Mouse (Mus musculus) forebrain, embryonic 12.5 days (tissue): ENCODE measurements around the gene Gm4131. TPM values are rescaled to one million over a fixed set of nuclear protein-coding genes. Genes with fewer than 3 reads are reported as not detected.

Source experiments
- ATAC-seq: fragments of 200-750 bp; cut with Nextera tagmentation; 2 replicates; pipeline ENCODE4 v1.8.0; 2017; ENCODE audit warnings: moderate TSS enrichment; ENCODE audit not compliant: low FRiP score
- H3K27ac ChIP-seq: fragments of 300-500 bp; sonication (generic); 2 replicates; pipeline ENCODE4 v1.5.1; 2016; ENCODE audit warnings: mild to moderate bottlenecking
- H3K27me3 ChIP-seq: fragments of 300-500 bp; sonication (generic); 2 replicates; pipeline ENCODE4 v1.6.1; 2016; ENCODE audit warnings: mild to moderate bottlenecking
- H3K36me3 ChIP-seq: fragments of 300-500 bp; sonication (generic); replicated peaks from 2 replicates; pipeline ENCODE4 v1.6.1; 2016; ENCODE audit warnings: mild to moderate bottlenecking
- H3K4me1 ChIP-seq: fragments of 300-500 bp; sonication (generic); 2 replicates; pipeline ENCODE4 v1.6.1; 2016
- H3K4me2 ChIP-seq: fragments of 300-500 bp; sonication (generic); 2 replicates; pipeline ENCODE4 v1.6.1; 2016; ENCODE audit warnings: mild to moderate bottlenecking, moderate library complexity
- H3K4me3 ChIP-seq: fragments of 300-500 bp; sonication (generic); replicated peaks from 2 replicates; pipeline ENCODE4 v1.5.1; 2016; ENCODE audit warnings: mild to moderate bottlenecking
- H3K9ac ChIP-seq: fragments of 300-500 bp; sonication (generic); 2 replicates; pipeline ENCODE4 v1.6.1; 2016; ENCODE audit warnings: mild to moderate bottlenecking
- H3K9me3 ChIP-seq: fragments of 300-500 bp; sonication (generic); 2 replicates; pipeline ENCODE4 v1.6.1; 2016
- WGBS: fragments of 180-500 bp; shearing (Covaris S2); methylation state at CpG from one replicate; pipeline ENCODE4 v1.1.7; 2016; 5-methylcytosine and 5-hydroxymethylcytosine counted together
- polyA plus RNA-seq: library from polyadenylated mRNA; unstranded; fragments of >200 nt; fragmentation: Nextera tagmentation; extraction: Ambion mirVana; gene quantifications from 2 replicates; pipeline ENCODE4 v1.2.1, GENCODE M21; 2016

Gene Gm4131
- polyA plus RNA-seq, 1 experiment from 2014 or later: not detected

DNA sequence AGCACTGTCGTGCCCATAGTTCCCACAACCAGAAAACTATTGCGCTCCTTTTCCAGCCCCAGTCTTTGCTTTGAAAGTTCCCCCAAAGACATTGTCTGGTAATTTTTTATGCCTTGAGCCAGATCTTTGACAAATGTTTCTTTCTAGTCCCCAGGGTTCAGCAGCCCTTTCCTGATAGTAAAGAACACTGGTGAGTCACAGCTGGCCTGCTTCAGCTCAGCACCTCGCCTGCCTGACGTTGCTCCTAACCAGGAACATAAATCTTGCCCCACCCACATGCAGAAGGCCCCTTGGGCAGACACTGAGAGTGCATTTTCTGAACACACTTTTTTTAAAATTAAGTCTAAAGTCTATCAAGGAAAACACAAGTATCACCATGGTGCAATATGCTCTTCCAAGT, 3.6 kb upstream of the Gm4131 start:
- Histone ChIP-seq H3K9ac (no peak overlapping the region), H3K36me3 (peaks cover 7% of the 10 kb centered on the region; the same call in 1 of the 2 replicates)
- WGBS: 74% methylated on average over 4 of the region's 4 CpGs

DNA sequence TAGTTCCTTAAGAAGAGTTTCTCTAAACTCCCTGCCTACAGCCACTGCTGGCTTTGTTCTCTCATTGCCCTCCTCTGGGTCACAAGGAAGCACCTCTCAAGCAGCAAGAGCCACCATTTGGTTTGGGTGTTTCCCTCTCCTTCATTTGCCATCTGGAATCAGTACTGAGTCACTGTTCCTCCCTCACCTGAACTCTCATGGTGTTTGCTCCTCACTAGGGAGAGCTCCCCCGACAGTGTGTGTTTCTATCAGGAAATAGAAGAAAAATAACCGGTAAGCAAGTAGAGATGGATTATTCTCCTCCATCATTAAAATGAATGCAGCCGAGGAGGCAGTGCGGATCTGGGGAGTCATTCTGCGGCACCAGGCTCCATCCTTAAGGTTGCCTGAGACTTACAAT, 2.7 kb upstream of the Gm4131 start:
- Histone ChIP-seq H3K9ac (no peak overlapping the region), H3K4me2 (no peak overlapping the region), H3K4me3 (no peak overlapping the region), H3K36me3 (peaks cover 7% of the 10 kb centered on the region; the same call in 1 of the 2 replicates), H3K9me3 (no peaks in the 10 kb centered on the region), H3K27ac (no peak overlapping the region), H3K27me3 (no peaks in the 10 kb centered on the region), H3K4me1 (peaks cover 11% of the 10 kb centered on the region)
- WGBS: 92% methylated on average over 5 of the region's 5 CpGs
- no peak for ATAC-seq

More for the DNA sequence above, 3.6 kb upstream of the Gm4131 start:
- Histone ChIP-seq H3K4me1 (peaks cover 15% of the 10 kb centered on the region), H3K4me3 (no peak overlapping the region), H3K4me2 (no peak overlapping the region), H3K9me3 (no peaks in the 10 kb centered on the region), H3K27ac (no peak overlapping the region), H3K27me3 (no peaks in the 10 kb centered on the region)
- no peak for ATAC-seq

DNA sequence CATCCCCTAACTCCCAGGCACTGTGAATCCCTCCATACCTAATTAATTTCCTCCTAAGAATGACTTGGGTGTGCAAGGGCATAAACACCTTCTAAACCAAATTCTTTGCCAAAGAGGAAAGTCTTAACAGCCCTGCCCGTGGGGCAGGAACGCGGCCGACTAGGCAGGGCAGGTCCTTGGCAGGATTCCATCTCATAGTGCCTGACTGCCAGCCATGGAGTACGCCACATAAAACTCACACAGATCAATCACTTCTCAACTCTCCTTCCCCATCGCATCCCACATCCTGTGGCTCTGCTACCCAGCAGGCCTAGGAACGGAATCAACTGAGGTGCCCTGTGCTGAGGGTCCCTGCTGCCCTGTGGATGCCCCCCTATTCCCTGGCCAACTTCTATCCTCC, 3.0 kb downstream of the Gm4131 start:
- H3K27ac ChIP-seq: no peak overlapping the region
- 0 out of 2 replicates have a peak, but pooled peaks cover 5% of the 10 kb centered on the region for H3K27me3 ChIP-seq
- H3K4me3 ChIP-seq: no peak overlapping the region
- ATAC-seq: no peak
- H3K4me2 ChIP-seq: no peak overlapping the region
- H3K4me1 ChIP-seq: peaks cover 15% of the 10 kb centered on the region
- no peaks in the 10 kb centered on the region for H3K9me3 ChIP-seq
- no peak overlapping the region for H3K9ac ChIP-seq
- WGBS: 85% methylated on average over 7 of the region's 7 CpGs
- H3K36me3 ChIP-seq: peaks cover 7% of the 10 kb centered on the region; the same call in 1 of the 2 replicates

DNA sequence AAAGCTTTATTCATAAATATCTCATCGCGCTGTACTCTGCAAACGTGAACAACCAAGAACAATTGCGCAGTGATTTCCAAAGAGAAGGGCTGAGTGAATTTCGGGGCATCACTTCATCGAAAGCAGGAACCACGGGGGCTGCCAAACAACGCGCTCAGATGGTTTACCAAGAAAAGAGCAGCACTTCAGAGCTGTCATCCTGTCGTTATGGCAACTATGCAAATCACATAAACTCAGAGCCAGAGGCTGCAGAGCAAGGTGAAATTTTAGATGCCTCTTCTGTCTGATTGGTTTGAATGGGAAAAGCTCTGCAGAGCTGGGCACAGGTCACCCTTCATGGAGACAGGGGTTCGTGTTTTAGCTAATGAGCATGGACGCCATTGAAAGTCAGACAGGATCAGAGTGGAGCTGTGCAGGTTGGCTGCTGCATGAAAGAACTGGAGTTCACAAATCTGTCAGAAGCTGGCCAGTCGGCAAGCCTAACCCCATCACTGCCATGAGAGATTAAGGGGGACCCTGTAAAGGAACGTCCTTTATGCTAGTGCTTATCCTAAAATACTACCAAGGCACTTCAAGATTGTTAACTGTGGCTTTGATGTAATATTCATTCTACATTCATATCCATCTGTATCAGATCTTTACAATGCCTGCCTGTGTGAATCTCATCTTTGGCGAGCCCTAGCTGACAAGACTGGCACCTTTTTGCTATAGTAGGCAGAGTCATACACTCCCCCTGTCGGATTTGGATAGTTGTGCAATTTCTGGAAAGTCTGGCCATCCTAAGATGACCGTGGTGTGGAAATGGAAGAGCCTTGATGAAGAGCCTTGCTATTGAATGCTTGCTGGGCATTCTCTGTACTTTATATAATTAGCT, 4.6 kb downstream of the Gm4131 start:
- no peak overlapping the region for H3K9ac ChIP-seq
- no peak overlapping the region for H3K4me2 ChIP-seq
- H3K4me1 ChIP-seq: peaks cover 16% of the 10 kb centered on the region
- no peaks in the 10 kb centered on the region for H3K9me3 ChIP-seq
- H3K27ac ChIP-seq: no peak overlapping the region
- whole genome bisulfite sequencing: 39% methylated on average over 17 of the region's 17 CpGs
- ATAC-seq: peak; percentile 17; the same call in 1 of the 2 replicates
- H3K4me3 ChIP-seq: no peak overlapping the region
- 0 out of 2 replicates have a peak, but pooled peaks cover 5% of the 10 kb centered on the region for H3K27me3 ChIP-seq
- peaks cover 7% of the 10 kb centered on the region; the same call in 1 of the 2 replicates for H3K36me3 ChIP-seq

DNA sequence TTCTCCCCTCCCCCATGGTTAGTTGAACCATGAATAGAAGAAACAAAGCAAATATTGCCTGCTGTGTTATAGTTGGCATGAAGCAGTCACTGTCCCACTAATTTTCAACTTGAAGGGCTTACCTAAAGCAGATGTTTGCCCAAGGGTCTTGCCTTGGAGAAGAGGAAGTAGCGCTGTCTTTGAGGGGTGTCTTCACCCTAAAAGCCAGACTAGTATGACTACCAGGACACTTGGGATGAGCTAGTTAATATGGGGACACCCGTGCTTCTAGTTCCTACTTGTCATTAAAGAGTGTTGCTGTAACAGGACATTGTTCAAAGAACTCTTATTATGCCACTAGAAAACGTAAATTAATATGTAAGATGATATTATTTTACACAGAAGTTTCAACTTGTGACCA, 9.6 kb downstream of the Gm4131 start:
- Histone ChIP-seq H3K9ac (no peak overlapping the region), H3K36me3 (no peaks in the 10 kb centered on the region), H3K27ac (no peak overlapping the region), H3K9me3 (no peaks in the 10 kb centered on the region), H3K4me2 (peak overlapping the region; percentile 89), H3K4me3 (no peak overlapping the region), H3K27me3 (peaks cover 19% of the 10 kb centered on the region), H3K4me1 (peaks cover 26% of the 10 kb centered on the region)
- ATAC-seq: no peak
- WGBS: 85% methylated on average over 3 of the region's 3 CpGs

DNA sequence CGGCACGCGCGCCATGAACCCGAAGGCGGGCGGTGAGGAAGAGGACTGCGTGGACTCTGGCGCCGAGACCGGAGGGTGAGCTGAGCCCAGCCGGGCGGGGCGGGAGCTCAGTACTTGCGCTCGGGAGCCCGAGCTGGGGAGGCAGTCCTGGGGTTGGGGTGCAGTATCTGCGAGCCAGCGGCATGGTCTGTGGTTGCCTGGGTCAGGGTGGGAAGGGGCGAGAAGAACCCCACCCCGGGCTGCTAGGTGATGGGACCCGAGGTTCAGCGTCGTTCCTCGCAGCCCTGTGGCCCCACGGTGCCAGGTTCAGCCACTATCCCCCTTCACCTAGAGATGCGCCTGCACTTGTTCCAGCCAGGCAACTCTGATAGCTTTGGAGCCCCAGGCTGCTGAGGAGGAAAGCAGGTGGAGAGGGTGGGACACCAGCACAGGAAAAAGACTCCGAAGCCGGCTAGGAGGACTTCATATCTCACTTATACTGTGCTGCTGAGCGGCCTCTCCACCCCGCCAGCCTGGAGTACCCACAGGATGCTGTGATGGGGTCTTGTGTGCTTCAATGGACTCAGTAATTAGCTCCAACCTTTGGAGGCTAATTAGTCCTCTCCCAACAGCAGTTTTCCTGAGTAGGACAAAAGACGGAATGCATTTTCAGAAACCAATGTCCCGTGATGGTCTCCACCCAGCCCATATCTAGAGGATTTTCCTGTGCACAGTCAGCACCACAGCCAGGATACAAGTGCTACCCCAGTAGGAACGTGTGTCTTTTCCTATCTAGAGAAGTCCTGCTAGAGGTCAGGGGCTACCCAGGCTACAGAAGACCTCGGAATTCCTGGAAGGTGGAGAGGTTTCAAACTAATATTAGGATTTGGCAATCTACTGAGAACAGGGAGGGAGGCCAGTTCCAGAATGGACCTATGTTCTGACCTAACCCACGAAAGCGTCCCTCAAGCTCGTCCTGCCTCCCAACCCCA, 10.6 kb downstream of the Gm4131 start:
- Histone ChIP-seq H3K9me3 (no peaks in the 10 kb centered on the region), H3K27ac (peak overlapping the region; percentile 77), H3K4me2 (peak overlapping the region; percentile 89), H3K4me3 (peak overlapping the region; percentile 71), H3K4me1 (peaks cover 19% of the 10 kb centered on the region), H3K9ac (peak overlapping the region; percentile 73), H3K36me3 (no peaks in the 10 kb centered on the region), H3K27me3 (peaks cover 19% of the 10 kb centered on the region)
- 5% methylated on average over 37 of the region's 38 CpGs for WGBS
- ATAC-seq: peak; percentile 76

DNA sequence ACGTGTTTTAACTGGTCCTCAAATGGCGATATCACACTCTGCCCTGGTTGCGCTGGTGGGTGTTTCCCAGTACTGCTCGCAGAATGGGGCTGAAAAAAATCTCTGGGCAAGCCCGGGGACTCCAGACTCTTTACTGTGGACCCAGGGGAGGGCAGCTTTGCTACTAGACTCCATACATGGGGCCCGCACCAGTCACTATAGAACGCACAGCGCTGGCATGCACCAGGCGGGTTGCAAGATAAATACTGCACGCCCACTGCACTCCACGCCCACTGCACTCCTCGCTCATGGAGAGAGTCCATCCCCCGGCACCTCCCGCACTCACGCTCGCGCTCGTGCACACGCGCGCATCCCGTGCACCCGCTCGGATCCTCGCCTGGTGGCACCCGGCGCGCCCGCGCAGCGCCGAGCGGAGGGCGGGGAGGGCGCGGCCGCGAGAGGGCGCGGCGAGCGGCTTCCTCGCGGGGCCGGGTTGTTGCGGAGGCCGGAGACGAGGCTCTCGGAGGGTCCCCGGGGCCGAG, 11.4 kb downstream of the Gm4131 start, which contains the start of gene Fam124a:
Fam124a (plus strand) TSS at position 429 of the 521 bp plus-strand sequence.
- peak; percentile 89 for ATAC-seq
- H3K27me3 ChIP-seq: peaks cover 19% of the 10 kb centered on the region

DNA sequence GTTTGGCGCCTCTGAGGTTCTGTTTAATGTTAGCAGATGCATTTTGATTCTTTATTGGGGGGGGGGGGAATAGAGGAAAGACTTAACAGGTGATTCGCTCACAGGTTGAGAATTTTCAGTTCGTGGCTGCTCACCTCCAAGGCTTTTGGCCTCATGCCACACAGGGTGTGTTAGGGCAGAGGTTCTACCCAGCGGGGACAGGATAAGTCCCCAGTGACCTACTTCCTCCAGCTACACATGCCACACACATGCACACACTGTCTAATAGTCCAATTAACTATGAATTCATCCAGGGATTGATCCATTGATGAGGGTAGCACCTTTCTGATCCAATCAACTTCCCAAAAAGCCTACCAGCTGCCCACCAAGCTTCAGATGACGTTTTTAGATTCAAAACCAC, 12.9 kb downstream of the Gm4131 start:
- no peak overlapping the region for H3K4me3 ChIP-seq
- H3K4me2 ChIP-seq: no peak overlapping the region
- H3K27ac ChIP-seq: no peak overlapping the region
- H3K27me3 ChIP-seq: peaks cover 19% of the 10 kb centered on the region
- no peaks in the 10 kb centered on the region for H3K9me3 ChIP-seq
- H3K9ac ChIP-seq: no peak overlapping the region
- WGBS: 73% methylated on average over 5 of the region's 5 CpGs
- ATAC-seq: no peak
- peaks cover 23% of the 10 kb centered on the region for H3K4me1 ChIP-seq
- no peaks in the 10 kb centered on the region for H3K36me3 ChIP-seq

More for the DNA sequence above, 11.4 kb downstream of the Gm4131 start, which contains the start of gene Fam124a:
- under 1% methylated on average over 51 of the region's 51 CpGs for WGBS
- Histone ChIP-seq H3K4me1 (peaks cover 19% of the 10 kb centered on the region), H3K4me3 (peak within 1 kb of the TSS; percentile 71), H3K9ac (peak within 1 kb of the TSS; percentile 73), H3K27ac (peak within 1 kb of the TSS; percentile 77), H3K36me3 (no peaks in the 10 kb centered on the region), H3K9me3 (no peaks in the 10 kb centered on the region), H3K4me2 (peak within 1 kb of the TSS; percentile 89)

DNA sequence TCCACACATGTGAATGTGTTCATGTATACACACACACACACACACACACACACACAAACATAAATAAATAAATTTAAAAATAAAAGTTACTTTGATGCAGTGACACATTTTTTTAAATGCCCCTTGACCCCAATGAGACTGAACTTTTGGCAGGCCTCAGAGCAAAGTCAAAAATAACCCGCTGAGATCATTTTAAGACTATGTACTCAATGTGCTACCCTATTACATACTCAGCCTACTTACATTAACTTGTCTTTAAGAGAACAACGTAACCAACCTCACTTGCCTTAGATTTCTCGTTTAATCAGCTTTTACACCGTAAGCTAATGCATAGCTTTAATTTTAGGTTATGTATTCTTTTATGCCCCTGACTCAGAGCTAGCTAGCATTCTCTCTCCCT, 13.9 kb downstream of the Gm4131 start:
- WGBS: 92% methylated on average over 4 of the region's 4 CpGs
- peaks cover 19% of the 10 kb centered on the region for H3K27me3 ChIP-seq
- ATAC-seq: no peak

DNA sequence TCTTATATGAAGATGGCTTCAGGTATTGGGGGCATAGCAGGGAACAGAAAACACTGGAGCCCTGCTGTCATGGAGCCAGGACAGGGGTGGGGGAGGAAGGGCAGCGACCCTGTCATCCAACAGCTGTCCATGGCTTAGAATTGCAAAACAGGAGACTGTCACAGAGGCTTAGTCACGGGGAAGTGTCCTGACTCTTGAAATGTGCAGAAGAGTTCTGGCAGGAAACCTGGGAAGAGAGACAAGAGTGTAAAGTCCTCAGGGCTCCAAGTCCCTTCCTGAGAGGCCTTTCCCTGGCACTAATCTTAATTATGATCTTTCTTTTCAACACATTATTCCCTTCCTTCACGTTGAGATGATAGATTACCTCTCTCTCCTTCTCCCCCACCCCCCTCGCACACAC, 16.6 kb downstream of the Gm4131 start:
- peaks cover 8% of the 10 kb centered on the region; the same call in 1 of the 2 replicates for H3K4me1 ChIP-seq
- H3K27me3 ChIP-seq: peaks cover 19% of the 10 kb centered on the region
- no peaks in the 10 kb centered on the region for H3K9me3 ChIP-seq
- WGBS: 45% methylated on average over 3 of the region's 4 CpGs
- no peak overlapping the region for H3K4me3 ChIP-seq
- no peak for ATAC-seq
- H3K4me2 ChIP-seq: no peak overlapping the region
- H3K36me3 ChIP-seq: no peaks in the 10 kb centered on the region
- no peak overlapping the region for H3K9ac ChIP-seq
- H3K27ac ChIP-seq: no peak overlapping the region

More for the DNA sequence above, 13.9 kb downstream of the Gm4131 start:
- H3K36me3 ChIP-seq: no peaks in the 10 kb centered on the region
- no peaks in the 10 kb centered on the region for H3K9me3 ChIP-seq
- H3K4me3 ChIP-seq: no peak overlapping the region
- H3K4me2 ChIP-seq: no peak overlapping the region
- H3K27ac ChIP-seq: no peak overlapping the region
- H3K4me1 ChIP-seq: peaks cover 23% of the 10 kb centered on the region
- no peak overlapping the region for H3K9ac ChIP-seq

DNA sequence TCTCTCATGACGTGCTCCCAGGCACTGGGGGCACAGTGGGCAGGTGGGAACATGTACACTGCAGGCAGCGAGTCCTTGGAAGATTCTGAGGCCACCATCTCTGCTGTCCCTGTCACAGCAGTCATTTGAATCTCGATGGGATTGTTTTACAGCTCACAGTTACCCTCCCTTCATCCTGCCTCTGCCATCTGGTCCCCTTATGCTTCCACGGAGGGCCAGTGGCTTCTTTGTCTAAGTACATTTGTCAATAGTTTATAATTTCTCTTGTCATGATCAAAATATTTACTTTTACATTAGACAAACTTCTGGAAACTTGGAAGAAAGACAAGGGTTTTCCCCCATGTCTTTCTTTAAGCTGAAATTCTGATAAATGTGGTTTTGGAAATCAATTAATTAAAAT, 20.0 kb downstream of the Gm4131 start:
- no peak for ATAC-seq
- Histone ChIP-seq H3K36me3 (no peaks in the 10 kb centered on the region), H3K4me2 (no peak overlapping the region), H3K9me3 (no peaks in the 10 kb centered on the region), H3K9ac (no peak overlapping the region), H3K27ac (no peak overlapping the region), H3K4me1 (peaks cover 4% of the 10 kb centered on the region; the same call in 1 of the 2 replicates), H3K27me3 (no peaks in the 10 kb centered on the region), H3K4me3 (no peak overlapping the region)
- 63% methylated on average over 4 of the region's 4 CpGs for WGBS

DNA sequence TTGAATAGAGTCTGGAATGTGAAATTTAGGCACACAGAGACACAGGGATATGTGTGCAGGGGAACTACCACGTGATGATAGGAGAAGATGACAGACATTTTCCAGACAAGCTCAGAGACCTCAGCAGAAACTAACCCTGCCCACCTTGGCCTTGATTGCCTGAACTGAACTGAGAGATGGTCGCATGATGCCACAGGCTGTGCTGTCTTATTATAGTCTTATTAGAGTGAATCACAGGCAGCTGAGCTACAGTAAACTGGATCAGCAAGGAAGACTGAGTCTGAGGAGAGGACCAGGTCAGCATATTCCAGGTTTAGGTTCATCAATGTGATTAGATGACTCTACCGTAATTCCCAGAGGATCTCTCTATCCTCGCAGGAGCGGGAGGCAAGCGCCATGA, 20.4 kb downstream of the Gm4131 start:
- H3K4me1 ChIP-seq: peaks cover 4% of the 10 kb centered on the region; the same call in 1 of the 2 replicates
- H3K9ac ChIP-seq: no peak overlapping the region
- no peaks in the 10 kb centered on the region for H3K9me3 ChIP-seq
- no peaks in the 10 kb centered on the region for H3K36me3 ChIP-seq
- ATAC-seq: no peak
- no peak overlapping the region for H3K4me2 ChIP-seq
- H3K27ac ChIP-seq: no peak overlapping the region
- H3K4me3 ChIP-seq: no peak overlapping the region
- no peaks in the 10 kb centered on the region for H3K27me3 ChIP-seq
- WGBS: 94% methylated on average over 6 of the region's 6 CpGs
